Comparison of ENCODE assay signal across 8 mouse cellular contexts in the genomic region with DNA sequence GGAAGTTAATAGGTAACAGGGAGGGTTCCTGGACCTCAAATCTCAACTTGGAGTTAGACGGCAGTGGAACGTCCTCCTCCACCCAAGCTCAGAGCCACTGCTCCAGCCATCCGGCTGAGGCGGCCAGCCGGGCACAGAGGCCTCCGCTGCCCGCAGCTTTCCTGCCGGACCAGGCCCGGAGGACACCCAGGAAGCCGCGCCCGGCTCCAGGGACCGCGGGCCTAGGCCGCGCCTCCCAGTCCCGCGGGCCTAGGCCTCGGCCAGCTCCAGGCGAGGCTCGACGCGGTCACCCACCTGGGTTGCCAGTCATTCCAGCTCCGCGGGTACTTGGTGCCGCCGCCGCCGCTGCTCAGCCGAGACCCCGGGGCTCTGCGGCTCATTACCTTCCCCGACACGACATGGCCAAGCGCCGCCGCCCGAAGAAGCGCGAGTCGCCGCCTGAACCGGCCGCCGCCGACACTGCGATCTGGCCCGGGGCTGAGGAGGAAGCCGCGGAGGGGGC. TPM values are rescaled to one million over a fixed set of nuclear protein-coding genes. Genes with fewer than 3 reads are reported as not detected.
DNase-seq lines count a peak whose midpoint lies in the region; ATAC-seq and TF ChIP-seq lines count a peak whose summit lies in the region.

No protein-coding gene starts in this region.

- under 1% methylated on average over 50 of the region's 50 CpGs for WGBS in bone marrow, adult 2 months
- 0% methylated on average over 50 of the region's 50 CpGs for WGBS in forebrain, embryonic 16.5 days
- WGBS in liver, embryonic 13.5 days (ENCODE audit: insufficient replicate concordance), result under 1% methylated on average over 50 of the region's 50 CpGs
- WGBS in stomach, postnatal 0 days, result 2% methylated on average over 41 of the region's 50 CpGs

- intact Hi-C loops in left cerebral cortex, adult 2 months (cut with DNase I), result loop anchor here (5.0 kb wide), 2 partner anchors 54 to 289 kb away; a partner anchor contains a TSS
- intact Hi-C loops in left cerebral cortex, postnatal 25 days (cut with DNase I), result loop anchor here (5.0 kb wide), 2 partner anchors 54 to 116 kb away; a partner anchor contains a TSS

- no peak for TF ChIP-seq EP300 in stomach, postnatal 0 days (optimal IDR thresholded peaks at IDR 0.05)

- peak overlapping the region; percentile 95 for H3K9ac ChIP-seq in forebrain, embryonic 16.5 days (replicated peaks; ENCODE audit: low read depth, low read length)
- peak overlapping the region; percentile 96 for H3K9ac ChIP-seq in liver, embryonic 13.5 days
- H3K9ac ChIP-seq in stomach, postnatal 0 days (ENCODE audit: low read length), result peak overlapping the region; percentile 97

- TF ChIP-seq CTCF in left cerebral cortex, adult 2 months (IDR thresholded peaks at IDR 0.05), result no peak
- TF ChIP-seq CTCF in bone marrow, adult 2 months (IDR thresholded peaks at IDR 0.05; ENCODE audit: control insufficient read depth, insufficient read depth, low read length), result no peak
- no peak for TF ChIP-seq CTCF in stomach, postnatal 0 days (IDR thresholded peaks at IDR 0.05; ENCODE audit: low read depth)

- H3K27ac ChIP-seq in left cerebral cortex, adult 2 months, result peak overlapping the region; percentile 90
- H3K27ac ChIP-seq in bone marrow, adult 2 months (ENCODE audit: control insufficient read depth, insufficient read depth, low read depth, low read length, poor library complexity), result peak overlapping the region; percentile 99
- peak overlapping the region; percentile 90 for H3K27ac ChIP-seq in forebrain, embryonic 16.5 days (ENCODE audit: low read length)
- peak overlapping the region; percentile 97 for H3K27ac ChIP-seq in liver, embryonic 13.5 days
- H3K27ac ChIP-seq in stomach, postnatal 0 days (replicated peaks), result peak overlapping the region; percentile 98

- TF ChIP-seq POLR2A in bone marrow, adult 2 months (IDR thresholded peaks at IDR 0.05; ENCODE audit: borderline replicate concordance, control insufficient read depth, low read depth, low read length), result no peak

- 0 out of 2 replicates have a peak, but pooled peaks cover 2% of the 10 kb centered on the region for H3K27me3 ChIP-seq in forebrain, embryonic 16.5 days (replicated peaks; ENCODE audit: control insufficient read depth, insufficient read depth, low read length)
- no peaks in the 10 kb centered on the region for H3K27me3 ChIP-seq in liver, embryonic 13.5 days
- no peaks in the 10 kb centered on the region for H3K27me3 ChIP-seq in stomach, postnatal 0 days (ENCODE audit: control insufficient read depth, insufficient read depth, low read length)

- peak overlapping the region; percentile 83 for H3K4me3 ChIP-seq in left cerebral cortex, adult 2 months
- peak overlapping the region; percentile 86 for H3K4me3 ChIP-seq in bone marrow, adult 2 months (replicated peaks; ENCODE audit: control insufficient read depth, low read depth, low read length)
- H3K4me3 ChIP-seq in forebrain, embryonic 16.5 days (replicated peaks; ENCODE audit: low read length), result peak overlapping the region; percentile 97
- H3K4me3 ChIP-seq in liver, embryonic 13.5 days (replicated peaks), result peak overlapping the region; percentile 83
- peak overlapping the region; percentile 94 for H3K4me3 ChIP-seq in stomach, postnatal 0 days (ENCODE audit: low read depth, low read length)

- peak; percentile 51 for ATAC-seq in forebrain, embryonic 16.5 days
- ATAC-seq in liver, embryonic 13.5 days (ENCODE audit: low read depth), result peak; percentile 52
- peak; percentile 51 for ATAC-seq in stomach, postnatal 0 days (ENCODE audit: low FRiP score, low TSS enrichment)

- H3K9me3 ChIP-seq in forebrain, embryonic 16.5 days (ENCODE audit: control insufficient read depth, low read length), result no peaks in the 10 kb centered on the region
- no peaks in the 10 kb centered on the region for H3K9me3 ChIP-seq in liver, embryonic 13.5 days (replicated peaks)
- H3K9me3 ChIP-seq in stomach, postnatal 0 days (ENCODE audit: control insufficient read depth, low read length), result no peaks in the 10 kb centered on the region

- no peaks in the 10 kb centered on the region for H3K36me3 ChIP-seq in forebrain, embryonic 16.5 days (ENCODE audit: control insufficient read depth, insufficient read depth)
- H3K36me3 ChIP-seq in liver, embryonic 13.5 days, result no peaks in the 10 kb centered on the region
- H3K36me3 ChIP-seq in stomach, postnatal 0 days (ENCODE audit: control insufficient read depth, insufficient read depth, low read length), result no peaks in the 10 kb centered on the region

- peak overlapping the region; percentile 86 for H3K4me2 ChIP-seq in forebrain, embryonic 16.5 days (ENCODE audit: low read length)
- H3K4me2 ChIP-seq in liver, embryonic 13.5 days, result peak overlapping the region; percentile 81
- H3K4me2 ChIP-seq in stomach, postnatal 0 days (replicated peaks; ENCODE audit: low read depth), result peak overlapping the region; percentile 67

- no peak for DNase-seq in left cerebral cortex, adult 2 months (ENCODE audit: extremely low spot score in 1 of 2, low spot score in 2 of 2)
- DNase-seq in left cerebral cortex, postnatal 25 days (ENCODE audit: low spot score in 2 of 2), result no peak
- DNase-seq in liver, embryonic 13.5 days, result no peak
- peak; percentile 74 for DNase-seq in stomach, postnatal 0 days (ENCODE audit: low spot score)
- no peak for DNase-seq in layer of hippocampus, postnatal 36 days
- no peak for DNase-seq in adrenal gland, postnatal 25 days

- no peaks in the 10 kb centered on the region for H3K4me1 ChIP-seq in bone marrow, adult 2 months (ENCODE audit: control insufficient read depth, insufficient read depth, low read length)
- peaks cover 8% of the 10 kb centered on the region; the same call in 1 of the 2 replicates for H3K4me1 ChIP-seq in forebrain, embryonic 16.5 days (replicated peaks; ENCODE audit: control insufficient read depth, insufficient read depth, low read length)
- peaks cover 48% of the 10 kb centered on the region for H3K4me1 ChIP-seq in liver, embryonic 13.5 days (replicated peaks)
- H3K4me1 ChIP-seq in stomach, postnatal 0 days (replicated peaks; ENCODE audit: control insufficient read depth, insufficient read depth), result 0 out of 2 replicates have a peak, but pooled peaks cover 2% of the 10 kb centered on the region

RNA-seq across cellular contexts. Expression of a gene that starts 0.5 kb away (rescaled TPM):
- 10 to 100 TPM; 82.4 to 85.4 TPM for total RNA-seq in left cerebral cortex, adult 2 months (2021)
- 10 to 100 TPM; 75.0 to 76.8 TPM for total RNA-seq in left cerebral cortex, postnatal 25 days (2021)
- 10.8 and 18.2 TPM in 2 replicates for polyA plus RNA-seq in bone marrow, adult 2 months (2011; ENCODE audit: insufficient read depth, insufficient read length, low replicate concordance, missing spikeins)
- polyA plus RNA-seq in forebrain, embryonic 16.5 days (2015; fragmentation: Nextera tagmentation; extraction: Ambion mirVana), result 21.5 and 21.6 TPM in 2 replicates
- polyA plus RNA-seq in liver, embryonic 13.5 days (2015; fragmentation: Nextera tagmentation; extraction: Ambion mirVana), result 5.8 and 6.0 TPM in 2 replicates
- polyA plus RNA-seq in stomach, postnatal 0 days (2015; fragmentation: Nextera tagmentation; extraction: Ambion mirVana), result 6.4 and 8.5 TPM in 2 replicates
- 10 to 100 TPM; 84.4 to 91.5 TPM for total RNA-seq in layer of hippocampus, postnatal 36 days (2021)
- 52.8 and 55.6 TPM in 2 replicates for total RNA-seq in adrenal gland, postnatal 25 days (2021)
